Mouse (Mus musculus) limb, embryonic 15.5 days (tissue): Measurements from ENCODE around the gene Poc1a. TPM values are rescaled to one million over a fixed set of nuclear protein-coding genes. Genes with fewer than 3 reads are reported as not detected.

Experiments used
- ATAC-seq: fragments of 200-750 bp; cut with Nextera tagmentation; 2 replicates; pipeline ENCODE4 v1.8.0; 2017; ENCODE audit warnings: low read depth, moderate TSS enrichment; ENCODE audit not compliant: insufficient number of reproducible peaks, low FRiP score, low TSS enrichment
- H3K27ac ChIP-seq: fragments of 300-500 bp; sonication (generic); 2 replicates; pipeline ENCODE4 v1.5.1; 2015; ENCODE audit warnings: moderate library complexity, mild to moderate bottlenecking, inconsistent platforms
- H3K27me3 ChIP-seq: fragments of 300-500 bp; sonication (generic); 2 replicates; pipeline ENCODE4 v1.6.1; 2015; ENCODE audit warnings: inconsistent platforms
- H3K36me3 ChIP-seq: fragments of 300-500 bp; sonication (generic); 2 replicates; pipeline ENCODE4 v1.6.1; 2015; ENCODE audit warnings: inconsistent platforms
- H3K4me1 ChIP-seq: fragments of 300-500 bp; sonication (generic); 2 replicates; pipeline ENCODE4 v1.6.1; 2015; ENCODE audit warnings: inconsistent platforms
- H3K4me2 ChIP-seq: fragments of 300-500 bp; sonication (generic); 2 replicates; pipeline ENCODE4 v1.6.1; 2015; ENCODE audit warnings: mild to moderate bottlenecking, inconsistent platforms
- H3K4me3 ChIP-seq: fragments of 300-500 bp; sonication (generic); 2 replicates; pipeline ENCODE4 v1.5.1; 2015; ENCODE audit warnings: mild to moderate bottlenecking, inconsistent platforms
- H3K9ac ChIP-seq: fragments of 300-500 bp; sonication (generic); 2 replicates; pipeline ENCODE4 v1.6.1; 2015; ENCODE audit warnings: inconsistent platforms
- H3K9me3 ChIP-seq: fragments of 300-500 bp; sonication (generic); 2 replicates; pipeline ENCODE4 v1.6.1; 2016; ENCODE audit warnings: inconsistent platforms
- WGBS: fragments of 180-500 bp; shearing (Covaris S2); methylation state at CpG from one replicate; pipeline ENCODE4 v1.1.7; 2015; 5-methylcytosine and 5-hydroxymethylcytosine counted together
- polyA plus RNA-seq: library from polyadenylated mRNA; unstranded; fragments of >200 nt; fragmentation: Nextera tagmentation; extraction: Ambion mirVana; gene quantifications from 2 replicates; pipeline ENCODE4 v1.2.1, GENCODE M21; 2015

The Poc1a gene
- polyA plus RNA-seq, 1 experiment from 2014 or later, result 21.3 TPM

DNA sequence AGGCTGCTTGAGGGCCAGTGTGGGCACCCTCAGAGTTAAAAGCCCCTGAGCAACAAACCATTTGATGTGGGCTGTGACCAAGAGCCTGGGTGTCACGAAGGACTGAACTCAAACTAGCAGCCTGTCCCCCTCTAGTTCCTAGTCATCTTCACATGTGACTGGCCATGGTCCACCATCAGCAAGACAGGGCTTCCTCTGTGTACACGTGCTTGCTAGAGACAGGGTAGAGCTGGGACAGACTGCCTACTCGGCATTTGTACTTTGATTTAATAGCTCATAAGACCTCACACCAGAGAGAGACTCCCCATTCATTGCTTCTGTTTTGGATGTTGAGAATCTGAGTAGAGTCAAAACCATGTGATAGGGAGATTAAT lies 60.4 kb downstream of the Poc1a start:
- Histone ChIP-seq H3K9me3 (no peaks in the 10 kb centered on the region), H3K27ac (peak overlapping the region; percentile 93), H3K4me3 (no peak overlapping the region), H3K27me3 (no peaks in the 10 kb centered on the region), H3K36me3 (no peaks in the 10 kb centered on the region), H3K9ac (no peak overlapping the region), H3K4me2 (no peak overlapping the region), H3K4me1 (peaks cover 91% of the 10 kb centered on the region)
- WGBS, result 24% methylated on average over 3 of the region's 3 CpGs
- ATAC-seq, result no peak

GRCm38 (mm10) chr9:106342573-106342972 lies 61.7 kb downstream of the Poc1a start:
- no peak for ATAC-seq
- H3K9ac ChIP-seq, result no peak overlapping the region
- peaks cover 91% of the 10 kb centered on the region for H3K4me1 ChIP-seq
- WGBS, result 92% methylated on average over 9 of the region's 9 CpGs
- H3K4me3 ChIP-seq, result no peak overlapping the region
- H3K36me3 ChIP-seq, result no peaks in the 10 kb centered on the region
- no peak overlapping the region for H3K4me2 ChIP-seq
- no peaks in the 10 kb centered on the region for H3K9me3 ChIP-seq
- H3K27ac ChIP-seq, result peak overlapping the region; percentile 17
- H3K27me3 ChIP-seq, result no peaks in the 10 kb centered on the region

- no peak for ATAC-seq
Measured at GRCm38 (mm10) chr9:106345167-106345566, 64.3 kb downstream of the Poc1a start.

GRCm38 (mm10) chr9:106345630-106346029 lies 64.8 kb downstream of the Poc1a start:
- no peaks in the 10 kb centered on the region for H3K27me3 ChIP-seq
- H3K36me3 ChIP-seq, result no peaks in the 10 kb centered on the region
- no peaks in the 10 kb centered on the region for H3K9me3 ChIP-seq
- ATAC-seq, result no peak
- no peak overlapping the region for H3K4me3 ChIP-seq
- H3K27ac ChIP-seq, result peak overlapping the region; percentile 74
- peaks cover 89% of the 10 kb centered on the region for H3K4me1 ChIP-seq
- no peak overlapping the region; the same call in 1 of the 2 replicates for H3K4me2 ChIP-seq
- no peak overlapping the region for H3K9ac ChIP-seq
- 39% methylated on average over 6 of the region's 6 CpGs for WGBS

More at GRCm38 (mm10) chr9:106345167-106345566, 64.3 kb downstream of the Poc1a start:
- Histone ChIP-seq H3K4me1 (peaks cover 89% of the 10 kb centered on the region), H3K36me3 (no peaks in the 10 kb centered on the region), H3K4me3 (no peak overlapping the region), H3K4me2 (no peak overlapping the region; the same call in 1 of the 2 replicates), H3K27ac (peak overlapping the region; percentile 74), H3K27me3 (no peaks in the 10 kb centered on the region), H3K9me3 (no peaks in the 10 kb centered on the region), H3K9ac (no peak overlapping the region)
- 36% methylated on average over 6 of the region's 6 CpGs for WGBS

DNA sequence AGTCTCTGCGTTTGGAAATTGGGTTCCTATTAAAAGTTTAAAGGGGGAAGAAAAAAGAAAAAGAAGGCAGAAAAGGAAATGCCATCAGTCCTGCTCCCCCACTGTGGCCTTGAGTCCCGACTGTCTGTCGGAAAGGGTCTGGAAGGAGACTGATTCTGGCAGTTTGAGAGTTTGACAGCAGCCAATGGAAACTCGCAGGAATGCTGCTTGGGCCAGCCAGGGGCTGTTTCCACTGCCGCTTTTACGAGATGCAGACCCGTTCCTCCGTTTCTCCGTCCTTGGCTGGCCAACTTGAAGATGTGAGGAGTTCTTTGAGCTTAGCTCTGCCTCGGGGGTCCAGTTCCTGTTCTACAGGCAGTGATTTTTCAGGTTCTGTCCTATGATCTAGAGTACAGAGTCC lies 67.4 kb downstream of the Poc1a start:
- peaks cover 92% of the 10 kb centered on the region for H3K4me1 ChIP-seq
- peak overlapping the region; percentile 22 for H3K4me2 ChIP-seq
- peak; percentile 72 for ATAC-seq
- H3K9ac ChIP-seq, result no peak overlapping the region
- no peaks in the 10 kb centered on the region for H3K27me3 ChIP-seq
- H3K9me3 ChIP-seq, result no peaks in the 10 kb centered on the region
- H3K36me3 ChIP-seq, result no peaks in the 10 kb centered on the region
- 11% methylated on average over 10 of the region's 10 CpGs for WGBS
- peak overlapping the region; percentile 94 for H3K27ac ChIP-seq
- no peak overlapping the region for H3K4me3 ChIP-seq

GRCm38 (mm10) chr9:106349075-106349474 lies 68.2 kb downstream of the Poc1a start:
- peak overlapping the region; percentile 94 for H3K27ac ChIP-seq
- 0 out of 2 replicates have a peak, but pooled peaks have one; percentile 33 for ATAC-seq
- peak overlapping the region; percentile 22; the same call in 1 of the 2 replicates for H3K4me2 ChIP-seq

GRCm38 (mm10) chr9:106351178-106351577 lies 70.3 kb downstream of the Poc1a start:
- Histone ChIP-seq H3K4me2 (no peak overlapping the region), H3K27ac (peak overlapping the region; percentile 94), H3K4me1 (peaks cover 97% of the 10 kb centered on the region), H3K36me3 (no peaks in the 10 kb centered on the region), H3K9ac (no peak overlapping the region), H3K9me3 (no peaks in the 10 kb centered on the region), H3K4me3 (no peak overlapping the region), H3K27me3 (no peaks in the 10 kb centered on the region)
- 63% methylated on average over 6 of the region's 6 CpGs for WGBS
- no peak for ATAC-seq

More at GRCm38 (mm10) chr9:106349075-106349474, 68.2 kb downstream of the Poc1a start:
- Histone ChIP-seq H3K9ac (no peak overlapping the region), H3K27me3 (no peaks in the 10 kb centered on the region), H3K4me1 (peaks cover 97% of the 10 kb centered on the region), H3K4me3 (no peak overlapping the region), H3K9me3 (no peaks in the 10 kb centered on the region), H3K36me3 (no peaks in the 10 kb centered on the region)
- WGBS, result 40% methylated on average over 2 of the region's 2 CpGs

GRCm38 (mm10) chr9:106353779-106354178 lies 72.9 kb downstream of the Poc1a start:
- Histone ChIP-seq H3K4me1 (peaks cover 99% of the 10 kb centered on the region), H3K36me3 (no peaks in the 10 kb centered on the region), H3K4me2 (no peak overlapping the region), H3K27ac (peak overlapping the region; percentile 94), H3K4me3 (no peak overlapping the region), H3K9ac (no peak overlapping the region), H3K27me3 (no peaks in the 10 kb centered on the region), H3K9me3 (no peaks in the 10 kb centered on the region)
- WGBS, result 14% methylated on average over 6 of the region's 6 CpGs
- no peak for ATAC-seq

DNA sequence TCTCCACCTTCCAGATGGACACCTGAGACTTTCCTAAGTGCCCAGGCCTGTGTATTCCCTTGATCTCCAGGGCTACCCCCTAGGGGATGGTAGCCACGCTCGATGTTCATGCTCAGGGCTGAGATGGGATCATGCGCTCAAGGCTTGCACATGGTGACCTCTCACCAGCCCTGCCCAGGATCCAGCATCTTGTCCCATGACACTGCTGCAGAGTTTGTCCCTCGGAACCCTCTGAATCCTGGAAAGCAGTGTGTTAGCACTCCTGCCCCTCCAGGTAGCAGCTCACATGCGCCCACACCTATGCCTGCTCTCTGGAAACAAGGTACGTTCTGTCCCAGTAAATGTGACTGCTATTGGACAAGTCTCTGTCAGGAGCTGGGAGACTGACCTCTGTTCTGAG lies 73.9 kb downstream of the Poc1a start:
- H3K36me3 ChIP-seq, result no peaks in the 10 kb centered on the region
- H3K27ac ChIP-seq, result peak overlapping the region; percentile 94
- 66% methylated on average over 6 of the region's 6 CpGs for WGBS
- H3K4me2 ChIP-seq, result no peak overlapping the region
- no peak overlapping the region for H3K4me3 ChIP-seq
- H3K27me3 ChIP-seq, result no peaks in the 10 kb centered on the region
- H3K9me3 ChIP-seq, result no peaks in the 10 kb centered on the region
- ATAC-seq, result no peak
- H3K9ac ChIP-seq, result no peak overlapping the region
- peaks cover 99% of the 10 kb centered on the region for H3K4me1 ChIP-seq

GRCm38 (mm10) chr9:106355217-106355974 lies 74.5 kb downstream of the Poc1a start:
- peak overlapping the region; percentile 94 for H3K27ac ChIP-seq
- H3K9ac ChIP-seq, result no peak overlapping the region
- no peaks in the 10 kb centered on the region for H3K9me3 ChIP-seq
- no peaks in the 10 kb centered on the region for H3K36me3 ChIP-seq
- peaks cover 97% of the 10 kb centered on the region for H3K4me1 ChIP-seq
- no peaks in the 10 kb centered on the region for H3K27me3 ChIP-seq
- 39% methylated on average over 10 of the region's 10 CpGs for WGBS
- H3K4me2 ChIP-seq, result no peak overlapping the region
- ATAC-seq, result no peak
- H3K4me3 ChIP-seq, result no peak overlapping the region

DNA sequence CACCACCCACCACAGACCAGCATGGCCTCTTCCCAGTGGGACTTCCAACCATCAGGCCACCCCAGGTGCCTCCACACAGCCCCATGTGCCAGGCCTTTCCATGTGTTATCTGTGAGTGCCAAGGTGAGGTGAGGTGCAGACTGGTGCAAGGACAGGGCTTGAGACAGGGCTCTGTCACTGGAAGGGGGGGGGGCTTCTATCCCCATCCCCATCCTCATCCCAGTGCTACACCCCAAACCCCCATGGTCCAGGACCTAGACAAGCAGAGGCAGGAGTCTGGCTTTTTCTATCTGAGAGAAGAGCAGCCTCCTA lies 75.1 kb downstream of the Poc1a start:
- H3K4me1 ChIP-seq, result peaks cover 93% of the 10 kb centered on the region
- H3K9ac ChIP-seq, result no peak overlapping the region
- H3K9me3 ChIP-seq, result no peaks in the 10 kb centered on the region
- ATAC-seq, result no peak
- H3K4me2 ChIP-seq, result no peak overlapping the region; the same call in 1 of the 2 replicates
- no peaks in the 10 kb centered on the region for H3K27me3 ChIP-seq
- H3K4me3 ChIP-seq, result no peak overlapping the region
- no peaks in the 10 kb centered on the region for H3K36me3 ChIP-seq
- H3K27ac ChIP-seq, result peak overlapping the region; percentile 94

GRCm38 (mm10) chr9:106356323-106356844 lies 75.5 kb downstream of the Poc1a start:
- Histone ChIP-seq H3K27me3 (no peaks in the 10 kb centered on the region), H3K9me3 (no peaks in the 10 kb centered on the region), H3K36me3 (no peaks in the 10 kb centered on the region), H3K4me3 (no peak overlapping the region), H3K4me2 (no peak overlapping the region), H3K27ac (peak overlapping the region; percentile 94), H3K4me1 (peaks cover 93% of the 10 kb centered on the region), H3K9ac (no peak overlapping the region)
- ATAC-seq, result peak; percentile 91
- WGBS, result 20% methylated on average over 10 of the region's 10 CpGs
